Mouse (Mus musculus) embryonic fibroblast, embryonic 13.5 days (primary cell): ENCODE results near the gene Prox2.

Experiments used
- CTCF ChIP-seq: IDR thresholded peaks from 2 replicates; pipeline ENCODE4 v1.5.1; 2011; ENCODE audit warnings: mild to moderate bottlenecking, control low read depth, low read length, moderate library complexity, borderline replicate concordance; ENCODE audit not compliant: insufficient read depth
- POLR2A ChIP-seq: IDR thresholded peaks from 2 replicates; pipeline ENCODE4 v1.6.1; 2011; ENCODE audit warnings: low read depth, mild to moderate bottlenecking, control low read depth, low read length, moderate library complexity

- TF ChIP-seq CTCF, result no peak
- TF ChIP-seq POLR2A, result no peak
Measured at GRCm38 (mm10) chr12:85123108-85123530, 12.6 kb upstream of the Prox2 start.
